Mouse (Mus musculus) testis, adult 2 months (tissue): ENCODE results near the gene Gm21992. TPM values are rescaled to one million over a fixed set of nuclear protein-coding genes. Genes with fewer than 3 reads are reported as not detected.

ENCODE experiments used
- H3K27ac ChIP-seq: fragments of 200-500 bp; 2 replicates; pipeline ENCODE4 v1.5.1; 2012; ENCODE audit warnings: low read depth, low read length; ENCODE audit not compliant: control insufficient read depth, insufficient read depth
- H3K27me3 ChIP-seq: fragments of 200-500 bp; 2 replicates; pipeline ENCODE4 v1.6.1; 2012; ENCODE audit warnings: mild to moderate bottlenecking, low read length, moderate library complexity; ENCODE audit not compliant: control insufficient read depth, insufficient read depth
- H3K36me3 ChIP-seq: fragments of 200-500 bp; 2 replicates; pipeline ENCODE4 v1.6.1; 2012; ENCODE audit warnings: mild to moderate bottlenecking, low read length; ENCODE audit not compliant: control insufficient read depth, insufficient read depth
- H3K4me1 ChIP-seq: fragments of 200-500 bp; 2 replicates; pipeline ENCODE4 v1.6.1; 2012; ENCODE audit warnings: low read length; ENCODE audit not compliant: control insufficient read depth, insufficient read depth
- H3K4me3 ChIP-seq: fragments of 200-500 bp; 2 replicates; pipeline ENCODE4 v1.5.1; 2012; ENCODE audit warnings: low read depth, mild to moderate bottlenecking, low read length, moderate library complexity, mixed read lengths; ENCODE audit not compliant: control insufficient read depth
- CTCF ChIP-seq: fragments of 200-500 bp; IDR thresholded peaks from 2 replicates; pipeline ENCODE4 v1.5.1; 2012; ENCODE audit warnings: low read depth, mild to moderate bottlenecking, inconsistent platforms, low read length, moderate library complexity; ENCODE audit not compliant: control insufficient read depth, insufficient read depth, insufficient replicate concordance
- POLR2A ChIP-seq: fragments of 200-500 bp; IDR thresholded peaks from 2 replicates; pipeline ENCODE4 v1.6.1; 2012; ENCODE audit warnings: low read depth, mild to moderate bottlenecking, inconsistent platforms, low read length, moderate library complexity; ENCODE audit not compliant: control insufficient read depth
- polyA plus RNA-seq: library from polyadenylated mRNA; depleted of rRNA; stranded (reverse); fragments of >200 nt; gene quantifications from 2 replicates; pipeline ENCODE4 v1.2.3, GENCODE M21; 2012

Gm21992 gene
- polyA plus RNA-seq, 1 experiment = 9.4 TPM

DNA sequence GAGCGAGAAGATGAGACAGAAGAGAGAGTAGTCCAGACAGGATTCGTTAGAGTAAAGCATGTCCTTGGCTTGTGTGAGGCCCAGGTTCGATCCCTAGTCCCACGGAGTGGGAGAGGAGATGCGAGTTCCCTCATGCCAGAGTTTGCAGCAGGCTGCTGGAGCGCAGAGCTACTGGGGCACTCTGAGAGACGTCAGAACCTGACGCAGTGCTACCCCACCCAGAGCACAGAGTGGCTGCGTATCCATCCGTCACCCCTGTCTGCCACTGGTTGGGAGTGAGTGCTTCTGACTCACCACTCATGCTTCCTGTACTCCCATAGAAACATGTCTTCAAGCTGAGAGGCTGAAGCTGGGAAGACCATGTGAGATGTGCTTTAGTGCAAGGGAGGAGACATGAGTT lies 69.9 kb downstream of the Gm21992 start:
- H3K4me3 ChIP-seq = no peak overlapping the region
- H3K4me1 ChIP-seq = peaks cover 2% of the 10 kb centered on the region; the same call in 1 of the 2 replicates
- no peaks in the 10 kb centered on the region for H3K27me3 ChIP-seq
- H3K27ac ChIP-seq = no peak overlapping the region
- TF ChIP-seq POLR2A (no peak), CTCF (no peak)
- no peaks in the 10 kb centered on the region for H3K36me3 ChIP-seq

GRCm38 (mm10) chr19:4739762-4740161 lies 71.7 kb downstream of the Gm21992 start:
- TF ChIP-seq POLR2A = no peak
- no peak for TF ChIP-seq CTCF
- H3K4me3 ChIP-seq = no peak overlapping the region

DNA sequence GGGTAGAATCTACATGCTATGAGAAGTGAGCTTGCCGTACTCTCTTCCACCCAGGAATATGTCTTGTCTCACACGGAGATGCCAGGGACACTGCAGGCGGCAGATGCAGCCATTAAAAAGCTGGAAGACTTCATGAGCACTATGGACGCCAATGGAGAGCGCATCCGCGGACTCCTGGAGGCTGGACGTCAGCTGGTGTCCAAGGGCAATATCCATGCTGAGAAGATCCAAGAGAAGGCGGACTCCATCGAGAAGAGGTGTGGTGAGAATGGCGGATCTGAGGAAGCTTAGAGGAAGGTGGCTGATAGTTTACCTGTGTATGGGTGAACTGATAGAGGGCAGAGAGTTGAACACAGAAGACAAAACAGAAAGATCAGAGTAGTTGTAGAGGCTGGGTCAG lies 72.4 kb downstream of the Gm21992 start:
- H3K4me1 ChIP-seq = peaks cover 2% of the 10 kb centered on the region; the same call in 1 of the 2 replicates
- H3K27ac ChIP-seq = no peak overlapping the region
- H3K27me3 ChIP-seq = no peaks in the 10 kb centered on the region
- no peak overlapping the region for H3K4me3 ChIP-seq
- no peak for TF ChIP-seq POLR2A
- no peak for TF ChIP-seq CTCF
- H3K36me3 ChIP-seq = no peaks in the 10 kb centered on the region

More at GRCm38 (mm10) chr19:4739762-4740161, 71.7 kb downstream of the Gm21992 start:
- Histone ChIP-seq H3K27me3 (no peaks in the 10 kb centered on the region), H3K36me3 (no peaks in the 10 kb centered on the region), H3K27ac (no peak overlapping the region), H3K4me1 (peaks cover 2% of the 10 kb centered on the region; the same call in 1 of the 2 replicates)

DNA sequence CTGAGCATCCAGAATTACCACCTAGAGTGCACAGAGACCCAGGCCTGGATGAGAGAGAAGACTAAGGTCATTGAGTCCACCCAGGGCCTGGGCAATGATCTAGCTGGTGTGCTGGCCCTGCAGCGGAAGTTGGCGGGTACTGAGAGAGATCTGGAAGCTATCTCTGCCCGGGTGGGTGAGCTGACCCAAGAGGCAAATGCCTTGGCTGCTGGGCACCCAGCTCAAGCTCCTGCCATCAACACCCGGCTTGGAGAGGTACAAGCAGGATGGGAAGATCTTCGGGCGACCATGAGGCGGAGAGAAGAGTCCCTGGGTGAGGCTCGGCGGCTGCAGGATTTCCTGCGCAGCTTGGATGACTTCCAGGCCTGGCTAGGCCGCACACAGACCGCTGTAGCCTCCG lies 73.5 kb downstream of the Gm21992 start:
- TF ChIP-seq POLR2A = no peak
- no peaks in the 10 kb centered on the region for H3K36me3 ChIP-seq
- no peak overlapping the region for H3K4me3 ChIP-seq
- H3K4me1 ChIP-seq = peaks cover 2% of the 10 kb centered on the region; the same call in 1 of the 2 replicates
- no peak overlapping the region for H3K27ac ChIP-seq
- no peaks in the 10 kb centered on the region for H3K27me3 ChIP-seq

DNA sequence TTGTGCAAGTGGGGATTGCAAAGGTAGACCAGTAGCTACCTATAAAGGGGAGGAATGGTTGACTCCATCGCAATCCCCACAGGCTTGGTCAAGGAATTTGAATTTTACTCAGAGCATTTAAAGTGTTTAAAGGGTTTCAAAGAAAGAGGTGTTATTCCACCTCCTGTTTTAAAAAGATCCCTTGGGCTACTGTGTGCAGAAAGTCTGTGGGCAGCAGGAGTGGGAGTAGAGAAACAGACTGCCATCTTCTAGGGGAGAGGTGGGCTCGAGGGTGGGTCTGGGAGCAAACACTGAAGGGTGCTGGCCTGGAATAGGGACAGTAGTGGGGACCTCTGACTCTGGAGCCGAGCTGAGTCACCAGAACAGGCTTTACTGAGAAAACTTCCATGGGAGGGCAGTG lies 78.4 kb downstream of the Gm21992 start:
- no peaks in the 10 kb centered on the region for H3K36me3 ChIP-seq
- TF ChIP-seq CTCF (no peak), POLR2A (no peak)

GRCm38 (mm10) chr19:4729186-4729585 lies 82.2 kb downstream of the Gm21992 start:
- Histone ChIP-seq H3K36me3 (no peaks in the 10 kb centered on the region), H3K4me1 (no peaks in the 10 kb centered on the region), H3K4me3 (no peak overlapping the region), H3K27me3 (no peaks in the 10 kb centered on the region), H3K27ac (no peak overlapping the region)
- no peak for TF ChIP-seq CTCF
- TF ChIP-seq POLR2A = no peak

More for the DNA sequence above, 78.4 kb downstream of the Gm21992 start:
- Histone ChIP-seq H3K27ac (no peak overlapping the region), H3K4me1 (peaks cover 2% of the 10 kb centered on the region; the same call in 1 of the 2 replicates), H3K4me3 (no peak overlapping the region), H3K27me3 (no peaks in the 10 kb centered on the region)

DNA sequence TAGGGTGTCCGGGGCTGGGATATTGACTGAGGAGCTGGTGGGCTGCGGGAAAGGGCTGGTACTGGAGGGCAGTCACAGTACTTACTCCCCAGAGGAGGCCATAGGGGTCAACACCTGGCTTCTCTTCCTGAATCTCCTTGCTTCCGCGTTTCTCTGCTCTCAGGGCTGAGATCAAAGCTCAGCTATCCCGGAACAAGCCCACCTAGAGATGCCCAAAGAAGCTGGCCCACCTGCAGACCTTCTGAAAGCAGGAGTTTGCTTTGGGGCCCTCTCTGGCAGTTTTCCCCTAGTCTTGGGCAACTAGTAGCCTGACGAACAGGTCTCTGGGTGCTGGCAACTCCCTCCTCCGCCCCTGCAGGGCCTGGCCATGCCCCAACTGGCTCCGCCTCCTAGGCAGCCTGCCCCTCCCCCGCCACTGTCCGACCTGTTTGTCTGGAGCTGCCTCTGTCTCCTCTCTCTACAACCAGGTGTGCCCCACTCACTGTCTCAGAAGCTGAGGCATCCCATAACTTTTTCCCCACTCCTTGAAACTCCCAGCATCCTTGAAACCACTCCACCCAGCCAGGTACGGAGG lies 90.7 kb downstream of the Gm21992 start:
- H3K4me1 ChIP-seq = peaks cover 12% of the 10 kb centered on the region
- TF ChIP-seq POLR2A (no peak), CTCF (no peak)
- no peak overlapping the region for H3K27ac ChIP-seq
- no peaks in the 10 kb centered on the region for H3K27me3 ChIP-seq
- no peaks in the 10 kb centered on the region for H3K36me3 ChIP-seq
- no peak overlapping the region for H3K4me3 ChIP-seq
